Mouse (Mus musculus) heart, adult 9 months (tissue): ENCODE results near the gene Unc79.

Source experiments
- DNase-seq, 2 experiments: peaks; one replicate each; pipeline ENCODE4 v3.0.0; 2022; ENCODE audit warnings: low spot score in 2 of 2

Gene Unc79

GRCm38 (mm10) chr12:102948778-102949394 lies at the start of gene Unc79:
TSS of gene Unc79 (plus strand) at chr12:102948859.
- no peak for DNase-seq

GRCm38 (mm10) chr12:102899091-102899490 lies 49.6 kb upstream of the Unc79 start, which contains the start of gene Cox8c:
TSS of gene Cox8c (plus strand) at chr12:102899316.
- no peak for DNase-seq

- DNase-seq, result no peak
Observed at GRCm38 (mm10) chr12:102908191-102908590, 40.5 kb upstream of the Unc79 start.

GRCm38 (mm10) chr12:102916073-102916472 lies 32.6 kb upstream of the Unc79 start:
- no peak for DNase-seq

- DNase-seq, result no peak
Observed at GRCm38 (mm10) chr12:102929764-102930163, 18.9 kb upstream of the Unc79 start.

- no peak for DNase-seq
Observed at GRCm38 (mm10) chr12:102930335-102930734, 18.3 kb upstream of the Unc79 start.

- no peak for DNase-seq
Observed at GRCm38 (mm10) chr12:102930789-102931188, 17.9 kb upstream of the Unc79 start.

GRCm38 (mm10) chr12:102935892-102936291 lies 12.8 kb upstream of the Unc79 start:
- no peak for DNase-seq

GRCm38 (mm10) chr12:102945571-102945970 lies 3.1 kb upstream of the Unc79 start:
- DNase-seq, result no peak

- no peak for DNase-seq
Observed at GRCm38 (mm10) chr12:102947826-102948225, 833 bp upstream of the Unc79 start.

GRCm38 (mm10) chr12:102949395-102950208 lies 943 bp downstream of the Unc79 start:
- peak in 1 of 2 experiments; percentile 0 for DNase-seq

- no peak for DNase-seq
Observed at GRCm38 (mm10) chr12:102960051-102960775, 11.6 kb downstream of the Unc79 start.

GRCm38 (mm10) chr12:102961066-102961465 lies 12.4 kb downstream of the Unc79 start:
- no peak for DNase-seq

GRCm38 (mm10) chr12:102964486-102964885 lies 15.8 kb downstream of the Unc79 start:
- no peak for DNase-seq

GRCm38 (mm10) chr12:102980584-102980983 lies 31.9 kb downstream of the Unc79 start:
- no peak for DNase-seq

GRCm38 (mm10) chr12:102981543-102981942 lies 32.9 kb downstream of the Unc79 start:
- no peak for DNase-seq

- no peak for DNase-seq
Observed at GRCm38 (mm10) chr12:102985401-102985800, 36.7 kb downstream of the Unc79 start.

GRCm38 (mm10) chr12:102987736-102988135 lies 39.1 kb downstream of the Unc79 start:
- no peak for DNase-seq

- DNase-seq, result no peak
Observed at GRCm38 (mm10) chr12:103008491-103008890, 59.8 kb downstream of the Unc79 start.

GRCm38 (mm10) chr12:103018161-103018560 lies 69.5 kb downstream of the Unc79 start:
- no peak for DNase-seq

- DNase-seq, result no peak
Observed at GRCm38 (mm10) chr12:103036692-103037091, 88.0 kb downstream of the Unc79 start.

GRCm38 (mm10) chr12:103039332-103039731 lies 90.7 kb downstream of the Unc79 start:
- DNase-seq, result no peak
